Mouse (Mus musculus): ENCODE results near the gene Klk1b26. TPM values are rescaled to one million over a fixed set of nuclear protein-coding genes. Genes with fewer than 3 reads are reported as not detected.

Gene Klk1b26
- polyA plus RNA-seq (2012; rRNA removed): not detected in 2 replicates

DNA sequence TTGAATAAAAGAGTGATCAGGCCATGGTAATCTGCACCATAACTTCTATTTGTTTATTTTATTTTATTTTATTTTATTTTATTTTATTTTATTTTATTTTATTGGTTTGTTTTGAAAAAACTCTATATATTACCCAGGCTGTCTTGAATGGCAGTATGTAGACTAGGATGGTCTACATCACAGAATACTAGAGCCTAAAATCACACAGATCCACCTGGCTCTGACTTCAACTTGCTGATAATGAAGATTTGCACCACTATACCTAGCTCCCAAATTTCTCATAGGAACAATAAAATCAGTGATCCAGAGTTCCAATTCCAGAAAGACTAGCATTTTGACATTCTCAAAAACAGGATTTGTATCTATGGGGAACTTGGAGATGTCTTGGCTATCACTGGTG lies at the start of gene Klk1b26:
Gene Klk1b26 (plus strand): TSS at position 301 of the 400 bp plus-strand sequence.

DNA sequence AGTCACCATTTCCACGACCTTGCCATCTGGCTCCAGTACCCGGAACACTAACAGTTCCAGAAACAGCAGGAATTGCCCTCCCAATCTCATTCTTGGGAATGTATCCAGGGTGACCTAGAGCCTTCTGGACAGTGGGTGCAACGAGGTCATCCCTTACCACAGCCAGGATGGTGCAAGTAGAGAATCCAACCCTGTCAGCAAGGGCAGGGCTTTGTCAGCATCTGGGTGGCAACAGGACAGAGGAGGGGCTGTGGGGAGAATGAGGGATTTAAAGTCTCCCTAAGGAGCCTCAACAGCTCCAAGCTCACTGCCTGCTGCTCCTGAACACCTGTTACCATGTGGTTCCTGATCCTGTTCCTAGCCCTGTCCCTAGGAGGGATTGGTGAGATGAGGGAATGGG lies 45.5 kb upstream of the Klk1b26 start, which contains the start of gene Klk1b1:
Gene Klk1b1 (plus strand): TSS at position 301 of the 400 bp plus-strand sequence.

GRCm38 (mm10) chr7:43975761-43976160 lies 36.2 kb upstream of the Klk1b26 start, which contains the start of gene Klk1b9:
Gene Klk1b9 (plus strand): TSS chr7:43976061.

GRCm38 (mm10) chr7:43995577-43995976 lies 16.4 kb upstream of the Klk1b26 start, which contains the start of gene Klk1b11:
Gene Klk1b11 (plus strand): TSS chr7:43995877.

GRCm38 (mm10) chr7:44051990-44052389 lies 40.0 kb downstream of the Klk1b26 start, which contains the start of gene Klk1b27:
Gene Klk1b27 (plus strand): TSS chr7:44052290.

Other genes starting within 250 kb of the Klk1b26 start
- not detected in 2 replicates for gene Klk12, start 243.3 kb upstream of the Klk1b26 start, polyA plus RNA-seq (2012; rRNA removed)
- gene Klk11, start 237.6 kb upstream of the Klk1b26 start, polyA plus RNA-seq (2012; rRNA removed): 0.13 TPM in 1 of 2 replicates, not detected in the other
- gene Klk10, start 231.1 kb upstream of the Klk1b26 start, polyA plus RNA-seq (2012; rRNA removed): 0.71 and 1.4 TPM in 2 replicates
- gene Klk9, start 220.3 kb upstream of the Klk1b26 start, polyA plus RNA-seq (2012; rRNA removed): not detected in 2 replicates
- gene Klk8, start 214.6 kb upstream of the Klk1b26 start, polyA plus RNA-seq (2012; rRNA removed): 2.8 and 3.5 TPM in 2 replicates
- not detected in 2 replicates for gene Klk7, start 200.9 kb upstream of the Klk1b26 start, polyA plus RNA-seq (2012; rRNA removed)
- gene Klk6, start 187.7 kb upstream of the Klk1b26 start, polyA plus RNA-seq (2012; rRNA removed): not detected in 2 replicates
- not detected in 2 replicates for gene Klk5, start 170.2 kb upstream of the Klk1b26 start, polyA plus RNA-seq (2012; rRNA removed)
- not detected in 2 replicates for gene Klk4, start 131.0 kb upstream of the Klk1b26 start, polyA plus RNA-seq (2012; rRNA removed)
- gene Klk15, start 78.4 kb upstream of the Klk1b26 start, polyA plus RNA-seq (2012; rRNA removed): 8.0 and 8.3 TPM in 2 replicates
- gene Klk1b8, start 61.5 kb upstream of the Klk1b26 start, polyA plus RNA-seq (2012; rRNA removed): not detected in 2 replicates
- gene Klk1b1, start 45.4 kb upstream of the Klk1b26 start, polyA plus RNA-seq (2012; rRNA removed): not detected in 2 replicates
- gene Klk1b9, start 36.1 kb upstream of the Klk1b26 start, polyA plus RNA-seq (2012; rRNA removed): not detected in 2 replicates
- 1.2 TPM in 1 of 2 replicates, not detected in the other for gene Klk1b11, start 16.3 kb upstream of the Klk1b26 start, polyA plus RNA-seq (2012; rRNA removed)
- gene Klk1b27, start 40.1 kb downstream of the Klk1b26 start, polyA plus RNA-seq (2012; rRNA removed): 0.17 TPM in 1 of 2 replicates, not detected in the other
- 0.14 TPM in 1 of 2 replicates, not detected in the other for gene Klk1b21, start 90.2 kb downstream of the Klk1b26 start, polyA plus RNA-seq (2012; rRNA removed)
- 6.3 TPM in 1 of 2 replicates, not detected in the other for gene Klk1b22, start 100.5 kb downstream of the Klk1b26 start, polyA plus RNA-seq (2012; rRNA removed)
- 0.15 and 0.17 TPM in 2 replicates for gene Klk1b16, start 124.6 kb downstream of the Klk1b26 start, polyA plus RNA-seq (2012; rRNA removed)
- 0.31 and 0.54 TPM in 2 replicates for gene Klk1b24, start 176.1 kb downstream of the Klk1b26 start, polyA plus RNA-seq (2012; rRNA removed)
- gene Klk1b3, start 186.0 kb downstream of the Klk1b26 start, polyA plus RNA-seq (2012; rRNA removed): 0.27 and 2.0 TPM in 2 replicates
- 3.6 and 4.2 TPM in 2 replicates for gene Klk1b4, start 195.3 kb downstream of the Klk1b26 start, polyA plus RNA-seq (2012; rRNA removed)
- 1.4 and 6.7 TPM in 2 replicates for gene Klk1b5, start 203.8 kb downstream of the Klk1b26 start, polyA plus RNA-seq (2012; rRNA removed)
- gene Klk1, start 213.2 kb downstream of the Klk1b26 start, polyA plus RNA-seq (2012; rRNA removed): 4,020 and 5,229 TPM in 2 replicates
- 0.22 and 0.31 TPM in 2 replicates for gene Gm36864, start 224.0 kb downstream of the Klk1b26 start, polyA plus RNA-seq (2012; rRNA removed)
- gene 1700028J19Rik, start 234.5 kb downstream of the Klk1b26 start, polyA plus RNA-seq (2012; rRNA removed): 2.2 and 3.5 TPM in 2 replicates
- gene 2410002F23Rik, start 234.6 kb downstream of the Klk1b26 start, polyA plus RNA-seq (2012; rRNA removed): 126 and 152 TPM in 2 replicates
- gene Acp4, start 245.2 kb downstream of the Klk1b26 start, polyA plus RNA-seq (2012; rRNA removed): not detected in 2 replicates
- not detected in 2 replicates for gene Gm15517, start 249.3 kb downstream of the Klk1b26 start, polyA plus RNA-seq (2012; rRNA removed)

All from colon, adult 2 months (tissue).